Mouse (Mus musculus) urinary bladder, postnatal 36 days (tissue): Measurements from ENCODE around the gene Mettl22.

Experiments
- DNase-seq, 2 experiments: peaks; one replicate each; pipeline ENCODE4 v3.0.0; 2022; ENCODE audit warnings: low spot score in 2 of 2, mixed read lengths in 1 of 2

Gene Mettl22

GRCm38 (mm10) chr16:8470603-8471481 lies at the start of gene Mettl22:
Mettl22 (plus strand) TSS chr16:8470788.
- DNase-seq = peak; percentile 84 to 87

- no peak for DNase-seq
Measured at GRCm38 (mm10) chr16:8420842-8421241, 49.7 kb upstream of the Mettl22 start.

- no peak for DNase-seq
Measured at GRCm38 (mm10) chr16:8423626-8424114, 46.9 kb upstream of the Mettl22 start.

GRCm38 (mm10) chr16:8424161-8424970 lies 46.2 kb upstream of the Mettl22 start:
- DNase-seq = no peak

- peak in 1 of 2 experiments; percentile 38 for DNase-seq
Measured at GRCm38 (mm10) chr16:8424971-8425330, 45.6 kb upstream of the Mettl22 start, which contains the start of gene Tmem114. Tmem114 (minus strand) TSS chr16:8425136.

- DNase-seq = no peak
Measured at GRCm38 (mm10) chr16:8425736-8426135, 44.9 kb upstream of the Mettl22 start.

- no peak for DNase-seq
Measured at GRCm38 (mm10) chr16:8429531-8429930, 41.1 kb upstream of the Mettl22 start.

- no peak for DNase-seq
Measured at GRCm38 (mm10) chr16:8432616-8433015, 38.0 kb upstream of the Mettl22 start.

GRCm38 (mm10) chr16:8444911-8445310 lies 25.7 kb upstream of the Mettl22 start:
- no peak for DNase-seq

- DNase-seq = no peak
Measured at GRCm38 (mm10) chr16:8446256-8446655, 24.3 kb upstream of the Mettl22 start.

GRCm38 (mm10) chr16:8453301-8453700 lies 17.3 kb upstream of the Mettl22 start:
- no peak for DNase-seq

GRCm38 (mm10) chr16:8455221-8455620 lies 15.4 kb upstream of the Mettl22 start:
- no peak for DNase-seq

GRCm38 (mm10) chr16:8458391-8458790 lies 12.2 kb upstream of the Mettl22 start:
- no peak for DNase-seq

- DNase-seq = peak in 1 of 2 experiments; percentile 39
Measured at GRCm38 (mm10) chr16:8459098-8459497, 11.5 kb upstream of the Mettl22 start.

GRCm38 (mm10) chr16:8470132-8470531 lies 456 bp upstream of the Mettl22 start:
- no peak for DNase-seq

- DNase-seq = no peak
Measured at GRCm38 (mm10) chr16:8487396-8488005, 16.9 kb downstream of the Mettl22 start.

GRCm38 (mm10) chr16:8489340-8489739 lies 18.8 kb downstream of the Mettl22 start:
- no peak for DNase-seq

GRCm38 (mm10) chr16:8491743-8492490 lies 21.3 kb downstream of the Mettl22 start:
- DNase-seq = no peak

GRCm38 (mm10) chr16:8494268-8494667 lies 23.7 kb downstream of the Mettl22 start:
- DNase-seq = peak; percentile 48 to 55

- no peak for DNase-seq
Measured at GRCm38 (mm10) chr16:8496967-8497366, 26.4 kb downstream of the Mettl22 start.

GRCm38 (mm10) chr16:8504271-8504670 lies 33.7 kb downstream of the Mettl22 start:
- DNase-seq = no peak
